Mouse (Mus musculus) MEL (cell line): Measurements from ENCODE around the gene Tmem121.

ENCODE experiments used
- CTCF ChIP-seq, 3 experiments: IDR thresholded peaks in 2 of 3; conservative IDR thresholded peaks in 1 of 3; 2 replicates each; pipeline ENCODE4 v1.5.1; 2011 to 2012; ENCODE audit warnings: low read length in 3 of 3, low read depth in 2 of 3, mild to moderate bottlenecking in 2 of 3, improper control_type of control experiment in 1 of 3, inconsistent platforms in 1 of 3, mixed read lengths in 1 of 3, moderate library complexity in 1 of 3; ENCODE audit not compliant: control insufficient read depth in 1 of 3, insufficient read depth in 1 of 3, poor library complexity in 1 of 3, severe bottlenecking in 1 of 3
- EP300 ChIP-seq, 2 experiments: IDR thresholded peaks; 2 replicates each; pipeline ENCODE4 v1.6.1; 2011; ENCODE audit warnings: improper control_type of control experiment in 2 of 2, low read length in 2 of 2, low read depth in 1 of 2, mild to moderate bottlenecking in 1 of 2
- KAT2A ChIP-seq: conservative IDR thresholded peaks from 2 replicates; pipeline ENCODE4 v1.6.1; 2012; ENCODE audit warnings: low read depth, low read length, improper control_type of control experiment, inconsistent platforms
- MAFK ChIP-seq: IDR thresholded peaks from 2 replicates; pipeline ENCODE4 v1.6.1; 2011; ENCODE audit warnings: low read depth, mild to moderate bottlenecking, low read length, improper control_type of control experiment, borderline replicate concordance
- MAX ChIP-seq: IDR thresholded peaks from 2 replicates; pipeline ENCODE4 v1.6.1; 2011; ENCODE audit warnings: low read length, improper control_type of control experiment
- MEF2A ChIP-seq: IDR thresholded peaks from 2 replicates; pipeline ENCODE4 v1.6.1; 2014; ENCODE audit warnings: low read depth, mild to moderate bottlenecking, inconsistent platforms, low read length, improper control_type of control experiment; ENCODE audit not compliant: poor library complexity, insufficient replicate concordance, severe bottlenecking; ENCODE audit errors: extremely low read depth
- MXI1 ChIP-seq: IDR thresholded peaks from 2 replicates; pipeline ENCODE4 v1.6.1; 2011; ENCODE audit warnings: mild to moderate bottlenecking, low read depth, low read length, improper control_type of control experiment
- MYB ChIP-seq: IDR thresholded peaks from 2 replicates; pipeline ENCODE4 v1.6.1; 2011; ENCODE audit warnings: mild to moderate bottlenecking, low read depth, low read length, improper control_type of control experiment
- MYC ChIP-seq: IDR thresholded peaks from 2 replicates; pipeline ENCODE4 v1.6.1; 2011; ENCODE audit warnings: low read depth, mild to moderate bottlenecking, low read length, improper control_type of control experiment, moderate library complexity
- POLR2A ChIP-seq, 2 experiments: IDR thresholded peaks; 2 replicates each; pipeline ENCODE4 v1.6.1; 2011 to 2012; ENCODE audit warnings: low read length in 2 of 2, mild to moderate bottlenecking in 2 of 2, control low read depth in 1 of 2, improper control_type of control experiment in 1 of 2, low read depth in 1 of 2, moderate library complexity in 1 of 2; ENCODE audit not compliant: control insufficient read depth in 1 of 2, insufficient read depth in 1 of 2, poor library complexity in 1 of 2
- POLR2AphosphoS2 ChIP-seq: IDR thresholded peaks from 2 replicates; pipeline ENCODE4 v1.6.1; 2011; ENCODE audit warnings: low read length, improper control_type of control experiment
- RAD21 ChIP-seq: IDR thresholded peaks from 2 replicates; pipeline ENCODE4 v1.6.1; 2011; ENCODE audit warnings: mild to moderate bottlenecking, low read depth, low read length, improper control_type of control experiment
- TAL1 ChIP-seq: IDR thresholded peaks from 2 replicates; pipeline ENCODE4 v1.6.1; 2012; ENCODE audit warnings: mild to moderate bottlenecking, inconsistent platforms, low read length, moderate library complexity, mixed read lengths
- TCF12 ChIP-seq: IDR thresholded peaks from 2 replicates; pipeline ENCODE4 v1.6.1; 2014; ENCODE audit warnings: low read depth, mild to moderate bottlenecking, inconsistent platforms, low read length, improper control_type of control experiment, moderate library complexity

DNA sequence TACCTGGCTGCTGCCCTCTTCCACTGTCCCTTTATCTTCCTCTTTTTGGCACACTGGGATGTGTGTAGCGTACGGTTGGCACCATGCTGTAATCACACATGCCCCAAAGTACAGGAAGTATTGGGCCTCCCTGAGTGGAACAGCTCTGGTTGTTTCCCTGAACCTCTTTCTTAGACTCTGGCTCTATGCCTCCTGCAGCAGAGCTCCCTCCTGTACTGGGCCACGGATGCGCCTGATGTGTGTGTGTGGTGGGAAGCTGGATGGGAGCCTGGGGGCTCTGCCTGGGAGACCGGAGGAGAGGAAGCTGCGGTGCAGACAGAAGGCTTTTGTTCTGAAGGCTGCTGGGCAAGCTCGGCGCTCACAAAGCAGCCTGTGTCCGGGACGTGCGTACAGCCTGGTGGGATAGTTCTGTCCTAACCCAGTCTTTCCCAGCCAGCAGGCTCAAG, 22.1 kb upstream of the Tmem121 start:
- TF ChIP-seq MEF2A (no peak), RAD21 (no peak), CTCF (IDR thresholded peaks at IDR 0.05 in 2 of 3, conservative IDR thresholded peaks at IDR 0.05 in 1 of 3; ENCODE audit: control insufficient read depth in 1 of 3, insufficient read depth in 1 of 3, low read depth in 2 of 3, low read length in 3 of 3, poor library complexity in 1 of 3, severe bottlenecking in 1 of 3) (no peak), KAT2A (no peak), MAFK (no peak), EP300 (IDR thresholded peaks at IDR 0.05; ENCODE audit: low read depth in 1 of 2, low read length in 2 of 2) (no peak), MAX (no peak), POLR2A (IDR thresholded peaks at IDR 0.05; ENCODE audit: control insufficient read depth in 1 of 2, insufficient read depth in 1 of 2, low read depth in 1 of 2, low read length in 2 of 2, poor library complexity in 1 of 2) (no peak), MYC (no peak), TCF12 (no peak), MXI1 (no peak), POLR2AphosphoS2 (no peak), TAL1 (no peak), MYB (no peak)
